Mouse (Mus musculus) liver, postnatal 0 days (tissue): Measurements from ENCODE around the gene Tns1. TPM values are rescaled to one million over a fixed set of nuclear protein-coding genes. Genes with fewer than 3 reads are reported as not detected.

Source experiments
- ATAC-seq: fragments of 200-750 bp; cut with Nextera tagmentation; 2 replicates; pipeline ENCODE4 v1.8.0; 2017; ENCODE audit warnings: mild to moderate bottlenecking, moderate library complexity
- DNase-seq: peaks from one replicate; pipeline ENCODE4 v3.0.0-alpha.2; 2016
- H3K27ac ChIP-seq: fragments of 300-500 bp; sonication (generic); 2 replicates; pipeline ENCODE4 v1.5.1; 2014; ENCODE audit warnings: antibody characterized with exemption, moderate library complexity, mild to moderate bottlenecking, low read depth
- H3K27me3 ChIP-seq: fragments of 300-500 bp; sonication (generic); 2 replicates; pipeline ENCODE4 v1.6.1; 2014; ENCODE audit warnings: low read length, control low read depth, mixed read lengths; ENCODE audit not compliant: insufficient read depth
- H3K36me3 ChIP-seq: fragments of 300-500 bp; sonication (generic); replicated peaks from 2 replicates; pipeline ENCODE4 v1.6.1; 2014; ENCODE audit warnings: mild to moderate bottlenecking, control low read depth, low read length, moderate library complexity, mixed read lengths; ENCODE audit not compliant: insufficient read depth
- H3K4me1 ChIP-seq: fragments of 300-500 bp; sonication (generic); 2 replicates; pipeline ENCODE4 v1.6.1; 2014; ENCODE audit warnings: antibody characterized with exemption, mild to moderate bottlenecking, control low read depth; ENCODE audit not compliant: insufficient read depth
- H3K4me2 ChIP-seq: fragments of 300-500 bp; sonication (generic); 2 replicates; pipeline ENCODE4 v1.6.1; 2014; ENCODE audit warnings: low read depth, mild to moderate bottlenecking, low read length, moderate library complexity, mixed read lengths
- H3K4me3 ChIP-seq: fragments of 300-500 bp; sonication (generic); 2 replicates; pipeline ENCODE4 v1.5.1; 2014; ENCODE audit warnings: low read depth, low read length
- H3K9ac ChIP-seq: fragments of 300-500 bp; sonication (generic); replicated peaks from 2 replicates; pipeline ENCODE4 v1.6.1; 2014; ENCODE audit warnings: mild to moderate bottlenecking, moderate library complexity
- H3K9me3 ChIP-seq: fragments of 300-500 bp; sonication (generic); 2 replicates; pipeline ENCODE4 v1.6.1; 2016; ENCODE audit warnings: mild to moderate bottlenecking, control low read depth, low read length, mixed read lengths
- CTCF ChIP-seq: sonication (generic); IDR thresholded peaks from 2 replicates; pipeline ENCODE4 v1.5.1; 2016; ENCODE audit warnings: antibody characterized with exemption, low read depth
- EP300 ChIP-seq: IDR thresholded peaks from 2 replicates; pipeline ENCODE4 v1.6.1; 2016; ENCODE audit warnings: antibody characterized with exemption, low read depth, mild to moderate bottlenecking
- WGBS: fragments of 180-500 bp; shearing (Covaris S2); extraction: QIAGEN DNeasy Blood & Tissue Kit; methylation state at CpG from one replicate; pipeline ENCODE4 v1.1.7; 2014; ENCODE audit not compliant: insufficient replicate concordance; 5-methylcytosine and 5-hydroxymethylcytosine counted together
- polyA plus RNA-seq: library from polyadenylated mRNA; unstranded; fragments of >200 nt; fragmentation: Nextera tagmentation; extraction: Ambion mirVana; gene quantifications from 2 replicates; pipeline ENCODE4 v1.2.1, GENCODE M21; 2015

The Tns1 gene
- polyA plus RNA-seq, 1 experiment from 2014 or later = 12.1 TPM

GRCm38 (mm10) chr1:74045034-74045433 is 79.2 kb downstream of the Tns1 start:
- Histone ChIP-seq H3K4me2 (no peak overlapping the region), H3K9me3 (no peaks in the 10 kb centered on the region), H3K36me3 (no peaks in the 10 kb centered on the region), H3K27me3 (no peaks in the 10 kb centered on the region), H3K4me3 (no peak overlapping the region), H3K4me1 (peaks cover 33% of the 10 kb centered on the region), H3K9ac (no peak overlapping the region), H3K27ac (no peak overlapping the region)
- TF ChIP-seq CTCF (no peak), EP300 (no peak)
- WGBS = 76% methylated on average over 2 of the region's 2 CpGs
- DNase-seq (no peak), ATAC-seq (no peak)

- no peak for ATAC-seq
- Histone ChIP-seq H3K9me3 (no peaks in the 10 kb centered on the region), H3K4me2 (no peak overlapping the region), H3K4me3 (no peak overlapping the region), H3K4me1 (peaks cover 33% of the 10 kb centered on the region), H3K36me3 (no peaks in the 10 kb centered on the region), H3K27me3 (no peaks in the 10 kb centered on the region), H3K9ac (no peak overlapping the region), H3K27ac (no peak overlapping the region; the same call in 1 of the 2 replicates)
- TF ChIP-seq CTCF (no peak), EP300 (no peak)
- DNase-seq = no peak
- WGBS = 59% methylated on average over 1 of the region's 1 CpGs
These were observed 79.8 kb downstream of the Tns1 start for GRCm38 (mm10) chr1:74044421-74044820.

GRCm38 (mm10) chr1:74043584-74044105 is 80.6 kb downstream of the Tns1 start:
- peak overlapping the region; percentile 5 for H3K4me2 ChIP-seq
- no peak overlapping the region for H3K4me3 ChIP-seq
- no peak overlapping the region for H3K9ac ChIP-seq
- no peaks in the 10 kb centered on the region for H3K27me3 ChIP-seq
- peaks cover 33% of the 10 kb centered on the region for H3K4me1 ChIP-seq
- DNase-seq (no peak), ATAC-seq (peak; percentile 57)
- no peak overlapping the region; the same call in 1 of the 2 replicates for H3K27ac ChIP-seq
- no peaks in the 10 kb centered on the region for H3K9me3 ChIP-seq
- H3K36me3 ChIP-seq = no peaks in the 10 kb centered on the region
- TF ChIP-seq CTCF (no peak), EP300 (no peak)
- WGBS = 32% methylated on average over 4 of the region's 4 CpGs

- H3K4me2 ChIP-seq = peak overlapping the region; percentile 5
- no peak overlapping the region for H3K4me3 ChIP-seq
- TF ChIP-seq EP300 (no peak), CTCF (no peak)
- H3K4me1 ChIP-seq = peaks cover 33% of the 10 kb centered on the region
- no peaks in the 10 kb centered on the region for H3K9me3 ChIP-seq
- WGBS = 53% methylated on average over 3 of the region's 3 CpGs
- H3K27ac ChIP-seq = no peak overlapping the region
- H3K36me3 ChIP-seq = no peaks in the 10 kb centered on the region
- H3K9ac ChIP-seq = no peak overlapping the region
- DNase-seq (no peak), ATAC-seq (no peak)
- no peaks in the 10 kb centered on the region for H3K27me3 ChIP-seq
These were observed 81.4 kb downstream of the Tns1 start for GRCm38 (mm10) chr1:74042711-74043467.

- 35% methylated on average over 8 of the region's 8 CpGs for WGBS
- no peak for ATAC-seq
- Histone ChIP-seq H3K4me3 (no peak overlapping the region), H3K9me3 (no peaks in the 10 kb centered on the region), H3K9ac (0 out of 2 replicates have a peak overlapping the region, but pooled peaks have one; percentile 16), H3K4me1 (peaks cover 38% of the 10 kb centered on the region), H3K36me3 (no peaks in the 10 kb centered on the region), H3K4me2 (peak overlapping the region; percentile 14; the same call in 1 of the 2 replicates), H3K27ac (no peak overlapping the region), H3K27me3 (0 out of 2 replicates have a peak, but pooled peaks cover 6% of the 10 kb centered on the region)
- TF ChIP-seq EP300 (no peak), CTCF (no peak)
- DNase-seq = no peak
These were observed 82.6 kb downstream of the Tns1 start for GRCm38 (mm10) chr1:74041692-74042091.

- TF ChIP-seq CTCF (no peak), EP300 (peak; percentile 56; the same call in 1 of the 2 replicates)
- Histone ChIP-seq H3K27me3 (0 out of 2 replicates have a peak, but pooled peaks cover 7% of the 10 kb centered on the region), H3K4me2 (peak overlapping the region; percentile 14; the same call in 1 of the 2 replicates), H3K4me3 (no peak overlapping the region), H3K9ac (no peak overlapping the region; the same call in 1 of the 2 replicates), H3K4me1 (peaks cover 43% of the 10 kb centered on the region), H3K27ac (no peak overlapping the region), H3K9me3 (no peaks in the 10 kb centered on the region), H3K36me3 (no peaks in the 10 kb centered on the region)
- ATAC-seq (no peak), DNase-seq (no peak)
- 55% methylated on average over 7 of the region's 7 CpGs for WGBS
These were observed 83.1 kb downstream of the Tns1 start for GRCm38 (mm10) chr1:74041178-74041577.
